25 mouse cellular contexts compared by ENCODE assay signal in the genomic region with DNA sequence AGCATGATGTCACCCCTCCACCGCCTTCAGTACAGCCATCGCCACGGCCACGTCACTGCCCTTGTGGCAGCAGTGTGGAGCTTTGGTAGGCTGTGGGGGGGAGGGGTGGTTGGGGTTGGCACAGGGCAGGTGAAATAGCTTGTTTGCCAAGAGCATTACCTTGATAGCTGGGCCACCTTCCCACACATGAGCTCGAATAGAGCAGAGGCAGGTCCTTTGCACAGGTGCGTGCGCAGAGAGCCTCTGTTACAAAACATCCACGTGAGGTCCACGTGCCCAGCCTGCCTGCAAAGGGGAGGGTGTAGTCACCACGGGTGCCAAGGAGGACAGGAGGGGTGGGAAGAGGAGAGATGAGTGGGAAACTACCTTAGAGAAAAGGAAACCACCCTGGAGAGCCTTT. TPM values are rescaled to one million over a fixed set of nuclear protein-coding genes. Genes with fewer than 3 reads are reported as not detected.
DNase-seq lines count a peak whose midpoint lies in the region; ATAC-seq lines count a peak whose summit lies in the region.
"Had no signal": no experiment of that assay in that cellular context is flagged by ENCODE, and none has a peak within 500 bp of the region (broad histone marks: within the 10 kb centered on the region; RNA-seq: fewer than 3 reads in every experiment).

No protein-coding gene starts in this region.

- 84% methylated on average over 10 of the region's 10 CpGs for WGBS in intestine, embryonic 15.5 days
- 86% methylated on average over 10 of the region's 10 CpGs for WGBS in intestine, embryonic 16.5 days
- 70% methylated on average over 10 of the region's 10 CpGs for WGBS in stomach, embryonic 16.5 days
- WGBS in neural tube, embryonic 15.5 days = 92% methylated on average over 10 of the region's 10 CpGs

- H3K4me1 ChIP-seq in intestine, embryonic 15.5 days (replicated peaks) = no peaks in the 10 kb centered on the region
- H3K4me1 ChIP-seq in intestine, embryonic 16.5 days (ENCODE audit: control insufficient read depth, insufficient read depth, low read length) = no peaks in the 10 kb centered on the region
- no peaks in the 10 kb centered on the region for H3K4me1 ChIP-seq in stomach, embryonic 16.5 days (ENCODE audit: control insufficient read depth, insufficient read depth, low read length)
- H3K4me1 ChIP-seq in neural tube, embryonic 15.5 days = no peaks in the 10 kb centered on the region
- H3K4me1 ChIP-seq: forebrain, embryonic 12.5 days; heart, embryonic 15.5 days; hindbrain, embryonic 13.5 days; lung, embryonic 15.5 days; megakaryocyte, embryonic 14.5 days had no signal

- H3K27me3 ChIP-seq in intestine, embryonic 15.5 days (replicated peaks) = no peaks in the 10 kb centered on the region
- 0 out of 2 replicates have a peak, but pooled peaks cover 2% of the 10 kb centered on the region for H3K27me3 ChIP-seq in intestine, embryonic 16.5 days (replicated peaks; ENCODE audit: control insufficient read depth, insufficient read depth, low read length)
- H3K27me3 ChIP-seq in stomach, embryonic 16.5 days (ENCODE audit: control insufficient read depth, insufficient read depth, low read length) = no peaks in the 10 kb centered on the region
- no peaks in the 10 kb centered on the region for H3K27me3 ChIP-seq in neural tube, embryonic 15.5 days (replicated peaks)
- H3K27me3 ChIP-seq: embryonic facial prominence, embryonic 12.5 days; heart, embryonic 15.5 days; lung, embryonic 15.5 days had no signal

- H3K9me3 ChIP-seq in intestine, embryonic 15.5 days = no peaks in the 10 kb centered on the region
- no peaks in the 10 kb centered on the region for H3K9me3 ChIP-seq in intestine, embryonic 16.5 days (ENCODE audit: control insufficient read depth, low read length)
- H3K9me3 ChIP-seq in stomach, embryonic 16.5 days (replicated peaks; ENCODE audit: control insufficient read depth, low read length) = no peaks in the 10 kb centered on the region
- no peaks in the 10 kb centered on the region for H3K9me3 ChIP-seq in neural tube, embryonic 15.5 days (replicated peaks)
- H3K9me3 ChIP-seq: embryonic facial prominence, embryonic 12.5 days; forebrain, embryonic 12.5 days; heart, embryonic 15.5 days; hindbrain, embryonic 13.5 days; lung, embryonic 15.5 days had no signal

- no peak overlapping the region for H3K4me3 ChIP-seq in intestine, embryonic 15.5 days (replicated peaks)
- H3K4me3 ChIP-seq in intestine, embryonic 16.5 days (ENCODE audit: low read length) = no peak overlapping the region
- H3K4me3 ChIP-seq in stomach, embryonic 16.5 days (replicated peaks; ENCODE audit: low read length) = no peak overlapping the region
- H3K4me3 ChIP-seq in neural tube, embryonic 15.5 days (replicated peaks) = no peak overlapping the region
- H3K4me3 ChIP-seq: embryonic facial prominence, embryonic 12.5 days; forebrain, embryonic 12.5 days; gastrocnemius, adult 2 months; heart, embryonic 15.5 days; hindbrain, embryonic 13.5 days; lung, embryonic 15.5 days; megakaryocyte, embryonic 14.5 days had no signal

- H3K27ac ChIP-seq in intestine, embryonic 15.5 days = no peak overlapping the region
- no peak overlapping the region for H3K27ac ChIP-seq in intestine, embryonic 16.5 days (ENCODE audit: low read length)
- H3K27ac ChIP-seq in stomach, embryonic 16.5 days (ENCODE audit: low read length) = no peak overlapping the region
- H3K27ac ChIP-seq in neural tube, embryonic 15.5 days (replicated peaks) = no peak overlapping the region
- H3K27ac ChIP-seq: embryonic facial prominence, embryonic 12.5 days; forebrain, embryonic 12.5 days; gastrocnemius, adult 2 months; heart, embryonic 15.5 days; hindbrain, embryonic 13.5 days; lung, embryonic 15.5 days had no signal

- peak; percentile 39; the same call in 1 of the 2 replicates for ATAC-seq in intestine, embryonic 15.5 days
- no peak for ATAC-seq in intestine, embryonic 16.5 days
- ATAC-seq in stomach, embryonic 16.5 days (ENCODE audit: insufficient read depth, low FRiP score) = peak; percentile 58; the same call in 1 of the 2 replicates
- no peak for ATAC-seq in neural tube, embryonic 15.5 days (ENCODE audit: low FRiP score)

- peak; percentile 69 to 77 for DNase-seq in lung, adult 18-20 months
- DNase-seq in lung, postnatal 10 days = no peak
- peak; percentile 84 for DNase-seq in kidney, adult 9 months
- no peak for DNase-seq in yolk sac, embryonic 10.5 days (ENCODE audit: low spot score)
- DNase-seq: adrenal gland, postnatal 10 days; cerebellum, adult 18-20 months; cerebellum, postnatal 14 days; gastrocnemius, adult 2 months; heart, postnatal 36 days; left cerebral cortex, postnatal 4 days; liver; midbrain, embryonic 14.5 days; retina, postnatal 1 day; thymus, adult 2 months; thymus, postnatal 4 days had no signal

- H3K9ac ChIP-seq in intestine, embryonic 15.5 days = no peak overlapping the region
- no peak overlapping the region for H3K9ac ChIP-seq in intestine, embryonic 16.5 days (ENCODE audit: low read depth, low read length)
- H3K9ac ChIP-seq in stomach, embryonic 16.5 days (ENCODE audit: low read length) = no peak overlapping the region
- no peak overlapping the region for H3K9ac ChIP-seq in neural tube, embryonic 15.5 days (replicated peaks)
- H3K9ac ChIP-seq: embryonic facial prominence, embryonic 12.5 days; forebrain, embryonic 12.5 days; heart, embryonic 15.5 days; hindbrain, embryonic 13.5 days; lung, embryonic 15.5 days had no signal

- no peak overlapping the region for H3K4me2 ChIP-seq in intestine, embryonic 15.5 days (replicated peaks)
- no peak overlapping the region for H3K4me2 ChIP-seq in intestine, embryonic 16.5 days (ENCODE audit: low read depth, low read length)
- H3K4me2 ChIP-seq in stomach, embryonic 16.5 days (ENCODE audit: low read depth, low read length) = no peak overlapping the region
- no peak overlapping the region for H3K4me2 ChIP-seq in neural tube, embryonic 15.5 days
- H3K4me2 ChIP-seq: embryonic facial prominence, embryonic 12.5 days; forebrain, embryonic 12.5 days; heart, embryonic 15.5 days; hindbrain, embryonic 13.5 days; lung, embryonic 15.5 days had no signal

- no peaks in the 10 kb centered on the region for H3K36me3 ChIP-seq in intestine, embryonic 15.5 days
- H3K36me3 ChIP-seq in intestine, embryonic 16.5 days (ENCODE audit: control insufficient read depth, insufficient read depth, low read length) = no peaks in the 10 kb centered on the region
- H3K36me3 ChIP-seq in stomach, embryonic 16.5 days (ENCODE audit: control insufficient read depth, insufficient read depth, low read length) = no peaks in the 10 kb centered on the region
- H3K36me3 ChIP-seq in neural tube, embryonic 15.5 days = no peaks in the 10 kb centered on the region
- H3K36me3 ChIP-seq: embryonic facial prominence, embryonic 12.5 days; forebrain, embryonic 12.5 days; heart, embryonic 15.5 days; hindbrain, embryonic 13.5 days; lung, embryonic 15.5 days had no signal

RNA-seq across cellular contexts. Expression of a gene that starts 7.7 kb away (rescaled TPM):
- polyA plus RNA-seq in intestine, embryonic 15.5 days (2015; fragmentation: Nextera tagmentation; extraction: Ambion mirVana) = 8.7 and 10.3 TPM in 2 replicates
- 8.7 and 10.1 TPM in 2 replicates for polyA plus RNA-seq in intestine, embryonic 16.5 days (2015; fragmentation: Nextera tagmentation; extraction: Ambion mirVana)
- 16.0 and 18.2 TPM in 2 replicates for polyA plus RNA-seq in stomach, embryonic 16.5 days (2015; fragmentation: Nextera tagmentation; extraction: Ambion mirVana)
- 7.8 TPM in 2 replicates for polyA plus RNA-seq in neural tube, embryonic 15.5 days (2015; fragmentation: Nextera tagmentation; extraction: Ambion mirVana)

Comparison
In these comparisons a context has a peak if more than half of its experiments do, and no peak if none do; other contexts are left out.
1. ATAC-seq: peak in intestine, embryonic 15.5 days (single experiment) and stomach, embryonic 16.5 days (single experiment); none in intestine, embryonic 16.5 days (single experiment) and neural tube, embryonic 15.5 days (single experiment).
2. DNase-seq: peak in lung, adult 18-20 months (2 of 2) and kidney, adult 9 months (single experiment); none in lung, postnatal 10 days (single experiment) and yolk sac, embryonic 10.5 days (single experiment).